Mouse (Mus musculus) lung, postnatal 0 days (tissue): ENCODE results near the gene Ptpn4.

Source experiments
- CTCF ChIP-seq: IDR thresholded peaks from 2 replicates; pipeline ENCODE4 v1.5.1; 2016; ENCODE audit warnings: antibody characterized with exemption, mild to moderate bottlenecking
- EP300 ChIP-seq: IDR thresholded peaks from 2 replicates; pipeline ENCODE4 v1.6.1; 2016; ENCODE audit warnings: antibody characterized with exemption, mild to moderate bottlenecking, control low read depth

DNA sequence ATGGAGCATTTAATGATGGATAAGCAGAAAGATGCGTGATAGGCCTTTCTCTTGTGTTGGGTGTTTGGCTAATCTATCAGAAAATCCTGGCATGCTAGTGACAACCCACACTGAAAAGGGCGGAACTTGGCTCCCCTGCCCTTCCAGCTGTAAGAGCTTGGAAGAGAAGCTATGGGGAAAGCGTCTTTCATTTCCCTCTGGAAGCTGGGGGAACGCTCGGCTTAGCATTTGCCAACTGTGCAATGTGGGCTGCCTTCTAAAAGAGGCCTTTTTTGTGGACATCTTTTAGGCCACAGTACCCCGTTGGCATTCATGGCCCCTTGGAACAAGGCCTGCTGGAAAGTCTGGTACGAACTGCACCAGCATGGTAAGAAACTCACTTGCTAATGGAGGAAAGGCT lies 41.5 kb upstream of the Ptpn4 start:
- TF ChIP-seq CTCF = no peak
- TF ChIP-seq EP300 = no peak
